Mouse (Mus musculus): ENCODE results near the gene Olfr1229. TPM values are rescaled to one million over a fixed set of nuclear protein-coding genes. Genes with fewer than 3 reads are reported as not detected.

The Olfr1229 gene
- not detected for polyA plus RNA-seq (2017; shearing (Covaris generic))

DNA sequence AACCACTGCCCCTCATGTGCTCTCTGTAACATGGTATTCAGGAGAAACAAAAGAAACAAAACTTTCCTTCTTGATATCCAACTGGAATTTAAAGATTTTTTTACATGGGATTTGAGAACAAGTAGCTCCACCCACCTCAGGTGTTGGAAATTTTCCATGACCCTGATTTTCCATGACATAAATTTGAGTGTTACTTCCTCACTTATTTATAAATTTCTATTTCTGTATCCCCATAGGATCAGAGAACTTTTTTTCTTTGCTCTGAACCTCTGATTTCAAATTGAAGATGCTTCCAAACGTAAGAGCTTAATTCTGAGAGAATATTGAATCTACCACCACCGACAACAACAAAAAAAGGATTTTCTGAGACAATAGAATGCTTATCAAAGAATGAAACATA, at the start of gene Olfr1229:
Gene Olfr1229 (minus strand): TSS at position 101 of the 400 bp plus-strand sequence.

DNA sequence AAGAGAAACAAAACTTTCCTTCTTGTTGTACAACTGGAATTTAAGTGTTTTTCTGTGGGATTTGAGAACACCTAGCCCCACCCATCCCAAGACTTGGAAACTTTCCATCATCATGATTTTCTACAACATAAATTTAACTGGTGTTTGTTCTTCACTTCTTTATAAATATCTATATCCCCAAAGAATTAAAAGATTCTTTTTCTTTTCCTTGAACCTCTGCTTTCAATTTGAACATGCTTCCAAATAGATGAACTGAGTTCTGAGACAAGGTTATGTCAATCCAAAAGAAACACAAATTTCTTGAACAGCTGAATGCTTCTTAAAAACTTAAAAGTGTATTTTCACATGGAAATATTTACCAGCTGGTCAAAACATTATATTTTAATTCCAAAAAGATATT, 41.8 kb upstream of the Olfr1229 start, which contains the start of gene Olfr1232:
Gene Olfr1232 (minus strand): TSS at position 101 of the 400 bp plus-strand sequence.

GRCm38 (mm10) chr2:89306974-89307373, 19.2 kb upstream of the Olfr1229 start, which contains the start of gene Olfr1231:
TSS of gene Olfr1231 (minus strand) at chr2:89307074.

DNA sequence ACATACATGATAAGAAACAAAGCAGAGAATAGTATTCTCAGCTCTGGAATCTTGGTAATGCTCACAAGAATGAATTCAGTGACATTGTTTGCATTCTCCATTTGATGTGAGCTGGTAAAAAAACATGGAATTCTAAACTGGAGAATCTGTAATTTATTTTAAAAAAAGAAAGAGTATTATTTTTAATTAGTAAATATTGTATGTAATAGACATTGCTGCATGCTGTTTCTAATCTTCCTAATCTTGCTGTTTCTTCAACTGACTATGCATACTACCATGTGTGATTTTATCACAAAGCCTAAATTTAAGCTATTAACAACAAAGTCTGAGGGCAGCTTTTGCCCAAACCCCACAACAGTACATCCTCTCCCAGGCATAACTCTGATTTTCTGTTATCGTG, 9.4 kb upstream of the Olfr1229 start, which contains the start of gene Olfr1230:
Gene Olfr1230 (minus strand): TSS at position 101 of the 400 bp plus-strand sequence.

GRCm38 (mm10) chr2:89253962-89254361, 33.9 kb downstream of the Olfr1229 start, which contains the start of gene Olfr1228:
TSS of gene Olfr1228 (minus strand) at chr2:89254062.

Other genes with a start within 250 kb of the Olfr1229 start
- not detected for gene Olfr1218, start 226.8 kb downstream of the Olfr1229 start, polyA plus RNA-seq (2017; shearing (Covaris generic))
- not detected for gene Olfr1219, start 204.5 kb downstream of the Olfr1229 start, polyA plus RNA-seq (2017; shearing (Covaris generic))
- not detected for gene Olfr1220, start 181.2 kb downstream of the Olfr1229 start, polyA plus RNA-seq (2017; shearing (Covaris generic))
- not detected for gene Olfr1221, start 170.7 kb downstream of the Olfr1229 start, polyA plus RNA-seq (2017; shearing (Covaris generic))
- gene Olfr1222, start 155.0 kb downstream of the Olfr1229 start, polyA plus RNA-seq (2017; shearing (Covaris generic)): not detected
- not detected for gene Olfr1223, start 136.5 kb downstream of the Olfr1229 start, polyA plus RNA-seq (2017; shearing (Covaris generic))
- not detected for gene Olfr1224-ps1, start 123.9 kb downstream of the Olfr1229 start, polyA plus RNA-seq (2017; shearing (Covaris generic))
- not detected for gene Olfr1225, start 113.3 kb downstream of the Olfr1229 start, polyA plus RNA-seq (2017; shearing (Covaris generic))
- gene Olfr1226, start 88.0 kb downstream of the Olfr1229 start, polyA plus RNA-seq (2017; shearing (Covaris generic)): not detected
- not detected for gene Olfr1228, start 34.0 kb downstream of the Olfr1229 start, polyA plus RNA-seq (2017; shearing (Covaris generic))
- not detected for gene Olfr1230, start 9.3 kb upstream of the Olfr1229 start, polyA plus RNA-seq (2017; shearing (Covaris generic))
- not detected for gene Olfr1231, start 19.1 kb upstream of the Olfr1229 start, polyA plus RNA-seq (2017; shearing (Covaris generic))
- not detected for gene Olfr1232, start 41.7 kb upstream of the Olfr1229 start, polyA plus RNA-seq (2017; shearing (Covaris generic))
- not detected for gene Olfr1233, start 54.4 kb upstream of the Olfr1229 start, polyA plus RNA-seq (2017; shearing (Covaris generic))
- not detected for gene Olfr1234, start 76.9 kb upstream of the Olfr1229 start, polyA plus RNA-seq (2017; shearing (Covaris generic))
- gene Olfr1238, start 121.7 kb upstream of the Olfr1229 start, polyA plus RNA-seq (2017; shearing (Covaris generic)): not detected
- gene Olfr1239, start 132.4 kb upstream of the Olfr1229 start, polyA plus RNA-seq (2017; shearing (Covaris generic)): not detected
- gene Olfr1240, start 155.0 kb upstream of the Olfr1229 start, polyA plus RNA-seq (2017; shearing (Covaris generic)): not detected
- not detected for gene Olfr1241, start 199.1 kb upstream of the Olfr1229 start, polyA plus RNA-seq (2017; shearing (Covaris generic))
- gene Olfr1242, start 210.3 kb upstream of the Olfr1229 start, polyA plus RNA-seq (2017; shearing (Covaris generic)): not detected
- not detected for gene Olfr1243, start 243.5 kb upstream of the Olfr1229 start, polyA plus RNA-seq (2017; shearing (Covaris generic))